8 mouse cellular contexts compared by ENCODE assay signal in genomic region chr2:132020991-132021541, GRCm38 (mm10). TPM values are rescaled to one million over a fixed set of nuclear protein-coding genes. Genes with fewer than 3 reads are reported as not detected.
DNase-seq lines count a peak whose midpoint lies in the region; ATAC-seq and TF ChIP-seq lines count a peak whose summit lies in the region.

No protein-coding gene starts in this region.

- no peaks in the 10 kb centered on the region for H3K36me3 ChIP-seq in heart, embryonic 10.5 days
- no peaks in the 10 kb centered on the region for H3K36me3 ChIP-seq in lung, embryonic 16.5 days (ENCODE audit: control insufficient read depth, insufficient read depth, low read length)
- H3K36me3 ChIP-seq in stomach, postnatal 0 days (ENCODE audit: control insufficient read depth, insufficient read depth, low read length), result no peaks in the 10 kb centered on the region

- WGBS in heart, embryonic 10.5 days, result 40% methylated on average over 5 of the region's 5 CpGs
- 41% methylated on average over 5 of the region's 5 CpGs for WGBS in lung, embryonic 16.5 days
- 42% methylated on average over 5 of the region's 5 CpGs for WGBS in stomach, postnatal 0 days

- TF ChIP-seq EP300 in stomach, postnatal 0 days (optimal IDR thresholded peaks at IDR 0.05), result no peak

- no peaks in the 10 kb centered on the region for H3K27me3 ChIP-seq in heart, embryonic 10.5 days (ENCODE audit: insufficient read depth, poor library complexity, severe bottlenecking)
- no peaks in the 10 kb centered on the region for H3K27me3 ChIP-seq in lung, embryonic 16.5 days (ENCODE audit: control insufficient read depth, insufficient read depth, low read depth, low read length)
- H3K27me3 ChIP-seq in stomach, postnatal 0 days (ENCODE audit: control insufficient read depth, insufficient read depth, low read length), result no peaks in the 10 kb centered on the region

- no peak for DNase-seq in left cerebral cortex, adult 2 months (ENCODE audit: extremely low spot score in 1 of 2, low spot score in 2 of 2)
- no peak for DNase-seq in left cerebral cortex, adult 11 months (ENCODE audit: low spot score)
- DNase-seq in heart, embryonic 10.5 days (ENCODE audit: low spot score), result no peak
- no peak for DNase-seq in stomach, postnatal 0 days (ENCODE audit: low spot score)
- DNase-seq in urinary bladder, postnatal 25 days (ENCODE audit: low spot score), result no peak
- DNase-seq in testis, postnatal 14 days (ENCODE audit: low spot score), result no peak
- no peak for DNase-seq in ovary, postnatal 14 days (ENCODE audit: low spot score)

- no peak overlapping the region for H3K9ac ChIP-seq in lung, embryonic 16.5 days (ENCODE audit: low read length)
- H3K9ac ChIP-seq in stomach, postnatal 0 days (ENCODE audit: low read length), result no peak overlapping the region

- intact Hi-C loops in left cerebral cortex, adult 2 months (cut with DNase I), result no loop called here

- 0 out of 2 replicates have a peak overlapping the region, but pooled peaks have one; percentile 7 for H3K4me2 ChIP-seq in lung, embryonic 16.5 days (ENCODE audit: low read depth, low read length)
- no peak overlapping the region for H3K4me2 ChIP-seq in stomach, postnatal 0 days (replicated peaks; ENCODE audit: low read depth)

- no peaks in the 10 kb centered on the region for H3K9me3 ChIP-seq in heart, embryonic 10.5 days
- H3K9me3 ChIP-seq in lung, embryonic 16.5 days (ENCODE audit: control insufficient read depth, low read length), result no peaks in the 10 kb centered on the region
- no peaks in the 10 kb centered on the region for H3K9me3 ChIP-seq in stomach, postnatal 0 days (ENCODE audit: control insufficient read depth, low read length)

- peaks cover 44% of the 10 kb centered on the region for H3K4me1 ChIP-seq in heart, embryonic 10.5 days
- peaks cover 11% of the 10 kb centered on the region for H3K4me1 ChIP-seq in lung, embryonic 16.5 days (replicated peaks; ENCODE audit: control insufficient read depth, insufficient read depth, low read length)
- no peaks in the 10 kb centered on the region for H3K4me1 ChIP-seq in stomach, postnatal 0 days (replicated peaks; ENCODE audit: control insufficient read depth, insufficient read depth)

- peak; percentile 76 for ATAC-seq in lung, embryonic 16.5 days (ENCODE audit: low read depth)
- peak; percentile 71 for ATAC-seq in stomach, postnatal 0 days (ENCODE audit: low FRiP score, low TSS enrichment)

- H3K4me3 ChIP-seq in left cerebral cortex, adult 2 months, result no peak overlapping the region
- H3K4me3 ChIP-seq in heart, embryonic 10.5 days, result no peak overlapping the region
- H3K4me3 ChIP-seq in lung, embryonic 16.5 days (ENCODE audit: low read length), result no peak overlapping the region
- H3K4me3 ChIP-seq in stomach, postnatal 0 days (ENCODE audit: low read depth, low read length), result no peak overlapping the region

- TF ChIP-seq CTCF in left cerebral cortex, adult 2 months (IDR thresholded peaks at IDR 0.05), result no peak
- no peak for TF ChIP-seq CTCF in stomach, postnatal 0 days (IDR thresholded peaks at IDR 0.05; ENCODE audit: low read depth)

- H3K27ac ChIP-seq in left cerebral cortex, adult 2 months, result peak overlapping the region; percentile 7; the same call in 1 of the 2 replicates
- H3K27ac ChIP-seq in heart, embryonic 10.5 days, result peak overlapping the region; percentile 42
- H3K27ac ChIP-seq in lung, embryonic 16.5 days (ENCODE audit: low read length), result peak overlapping the region; percentile 83
- H3K27ac ChIP-seq in stomach, postnatal 0 days (replicated peaks), result no peak overlapping the region; the same call in 1 of the 2 replicates

RNA-seq across cellular contexts. Expression of gene Rassf2, which starts 9.0 kb away (rescaled TPM):
- total RNA-seq in left cerebral cortex, adult 2 months (2021), result 10 to 100 TPM; 39.2 to 41.2 TPM
- polyA plus RNA-seq in heart, embryonic 10.5 days (2016; fragmentation: Nextera tagmentation; extraction: Ambion mirVana), result 4.7 TPM in 2 replicates
- polyA plus RNA-seq in lung, embryonic 16.5 days (2015; fragmentation: Nextera tagmentation; extraction: Ambion mirVana), result 14.5 and 14.6 TPM in 2 replicates
- 4.6 and 4.8 TPM in 2 replicates for polyA plus RNA-seq in stomach, postnatal 0 days (2015; fragmentation: Nextera tagmentation; extraction: Ambion mirVana)
